Mouse (Mus musculus) stomach, embryonic 15.5 days (tissue): Measurements from ENCODE around the gene Cacng7. TPM values are rescaled to one million over a fixed set of nuclear protein-coding genes. Genes with fewer than 3 reads are reported as not detected.
"Not testable (repeated sequence)": the region's sequence is repeated elsewhere in the genome, so short reads cannot be mapped to it uniquely, and the experiment has no call there.

ENCODE experiments used
- ATAC-seq: fragments of 200-750 bp; cut with Nextera tagmentation; 2 replicates; pipeline ENCODE4 v1.8.0; 2017; ENCODE audit warnings: low read depth, moderate number of reproducible peaks, moderate TSS enrichment; ENCODE audit not compliant: insufficient read depth, low FRiP score
- H3K27ac ChIP-seq: fragments of 300-500 bp; sonication (generic); 2 replicates; pipeline ENCODE4 v1.5.1; 2015; ENCODE audit warnings: mild to moderate bottlenecking, inconsistent platforms
- H3K27me3 ChIP-seq: fragments of 300-500 bp; sonication (generic); replicated peaks from 2 replicates; pipeline ENCODE4 v1.6.1; 2015; ENCODE audit warnings: inconsistent platforms
- H3K36me3 ChIP-seq: fragments of 300-500 bp; sonication (generic); 2 replicates; pipeline ENCODE4 v1.6.1; 2015; ENCODE audit warnings: inconsistent platforms
- H3K4me1 ChIP-seq: fragments of 300-500 bp; sonication (generic); 2 replicates; pipeline ENCODE4 v1.6.1; 2015; ENCODE audit warnings: inconsistent platforms
- H3K4me2 ChIP-seq: fragments of 300-500 bp; sonication (generic); 2 replicates; pipeline ENCODE4 v1.6.1; 2015; ENCODE audit warnings: mild to moderate bottlenecking, inconsistent platforms
- H3K4me3 ChIP-seq: fragments of 300-500 bp; sonication (generic); replicated peaks from 2 replicates; pipeline ENCODE4 v1.5.1; 2015; ENCODE audit warnings: inconsistent platforms
- H3K9ac ChIP-seq: fragments of 300-500 bp; sonication (generic); 2 replicates; pipeline ENCODE4 v1.6.1; 2015; ENCODE audit warnings: inconsistent platforms
- H3K9me3 ChIP-seq: fragments of 300-500 bp; sonication (generic); 2 replicates; pipeline ENCODE4 v1.6.1; 2016; ENCODE audit warnings: inconsistent platforms
- WGBS: fragments of 180-500 bp; shearing (Covaris S2); methylation state at CpG from one replicate; pipeline ENCODE4 v1.1.7; 2015; 5-methylcytosine and 5-hydroxymethylcytosine counted together
- microRNA-seq: library from miRNA; unstranded; fragments of <30 nt; microRNA quantifications from one replicate; pipeline ENCODE4, GENCODE M21; 2016
- polyA plus RNA-seq: library from polyadenylated mRNA; unstranded; fragments of >200 nt; fragmentation: Nextera tagmentation; extraction: Ambion mirVana; gene quantifications from 2 replicates; pipeline ENCODE4 v1.2.1, GENCODE M21; 2015

Gene Cacng7
- polyA plus RNA-seq, 1 experiment from 2014 or later = 2.5 TPM

DNA sequence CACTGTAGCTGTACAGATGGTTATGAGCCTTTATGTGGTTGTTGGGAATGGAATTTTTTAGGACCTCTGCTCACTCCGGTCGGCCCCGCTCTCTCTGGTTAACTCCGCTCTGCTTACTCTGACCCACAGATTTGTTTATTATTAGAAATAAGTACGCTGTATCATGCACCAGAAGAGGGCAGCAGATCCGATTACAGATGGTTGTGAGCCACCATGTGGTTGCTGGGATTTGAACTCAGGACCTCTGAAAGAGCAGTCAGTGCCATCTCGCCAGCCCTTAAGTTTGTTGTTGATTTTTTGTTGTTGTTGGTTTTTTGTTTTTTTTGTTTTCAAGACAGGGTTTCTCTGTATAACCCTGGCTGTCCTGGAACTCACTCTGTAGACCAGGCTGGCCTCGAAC lies 65.6 kb downstream of the Cacng7 start:
- H3K4me2 ChIP-seq, H3K36me3 ChIP-seq, H3K9me3 ChIP-seq, H3K4me3 ChIP-seq, H3K27me3 ChIP-seq, ATAC-seq, H3K9ac ChIP-seq, H3K27ac ChIP-seq, H3K4me1 ChIP-seq: not testable (repeated sequence)
- WGBS = 86% methylated on average over 8 of the region's 8 CpGs

DNA sequence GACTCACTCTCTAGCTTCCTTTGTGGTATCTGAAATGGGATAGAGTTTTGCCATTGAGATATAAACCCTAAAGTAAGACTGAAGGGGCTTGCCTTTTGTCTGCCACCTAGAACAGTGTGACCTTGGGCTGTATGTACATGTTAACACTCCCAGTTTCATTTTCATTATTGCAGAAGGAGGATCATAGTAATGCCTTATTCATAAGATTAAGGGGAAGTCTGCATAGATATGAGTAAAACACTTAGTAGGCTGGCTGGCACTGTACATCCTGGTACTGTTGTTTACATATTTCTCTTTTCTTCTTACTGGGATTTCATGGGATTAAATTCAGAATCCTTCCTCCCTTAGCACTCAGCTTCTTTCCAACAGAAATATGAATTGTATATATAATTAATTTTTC lies 67.2 kb downstream of the Cacng7 start:
- Histone ChIP-seq H3K4me2 (no peak overlapping the region), H3K27ac (no peak overlapping the region), H3K4me3 (no peak overlapping the region), H3K36me3 (no peaks in the 10 kb centered on the region), H3K9ac (no peak overlapping the region), H3K4me1 (no peaks in the 10 kb centered on the region), H3K9me3 (no peaks in the 10 kb centered on the region), H3K27me3 (no peaks in the 10 kb centered on the region)
- ATAC-seq = no peak

DNA sequence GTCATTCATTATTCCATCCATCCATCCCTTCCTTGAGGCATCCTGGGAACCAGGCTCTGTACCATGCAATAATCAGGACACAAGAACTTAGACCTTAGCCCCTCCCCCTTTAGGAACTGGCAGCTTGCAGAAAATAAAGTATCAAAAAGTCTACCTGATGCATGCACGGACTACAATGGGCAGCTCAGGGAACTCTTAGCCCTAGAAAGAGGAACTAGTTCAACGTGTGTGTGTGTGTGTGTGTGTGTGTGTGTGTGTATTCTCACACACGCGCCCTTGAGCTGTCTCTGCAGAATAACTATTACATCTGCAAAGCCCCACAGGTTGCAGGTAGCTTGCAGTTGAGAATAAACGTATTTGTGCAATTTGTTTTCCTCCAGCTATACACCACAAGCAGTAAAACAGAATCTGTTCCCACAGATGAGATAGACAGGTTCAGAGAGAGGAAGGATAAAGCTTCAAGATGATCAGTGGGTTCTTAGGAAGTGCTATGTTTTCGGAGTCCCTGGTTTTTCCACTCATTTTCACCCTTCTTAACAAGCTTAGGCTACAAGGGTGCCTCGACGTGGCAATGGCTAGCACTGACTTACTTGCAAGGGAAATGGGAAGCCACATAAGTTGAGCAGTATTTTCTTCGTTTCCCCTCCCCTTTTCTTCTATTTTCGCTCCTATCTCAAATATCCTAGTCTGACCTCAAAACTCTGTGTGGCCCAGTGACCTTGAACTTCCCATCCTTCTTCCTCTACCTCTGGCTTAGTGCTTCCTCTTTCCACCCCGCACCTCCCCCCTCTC lies 77.2 kb downstream of the Cacng7 start:
- H3K4me3 ChIP-seq = no peak overlapping the region
- H3K4me2 ChIP-seq = no peak overlapping the region
- H3K4me1 ChIP-seq = peaks cover 12% of the 10 kb centered on the region; the same call in 1 of the 2 replicates
- no peak for ATAC-seq
- H3K9me3 ChIP-seq = no peaks in the 10 kb centered on the region
- 62% methylated on average over 11 of the region's 11 CpGs for WGBS
- H3K27ac ChIP-seq = no peak overlapping the region
- no peak overlapping the region for H3K9ac ChIP-seq
- H3K36me3 ChIP-seq = no peaks in the 10 kb centered on the region
- H3K27me3 ChIP-seq = peaks cover 39% of the 10 kb centered on the region

DNA sequence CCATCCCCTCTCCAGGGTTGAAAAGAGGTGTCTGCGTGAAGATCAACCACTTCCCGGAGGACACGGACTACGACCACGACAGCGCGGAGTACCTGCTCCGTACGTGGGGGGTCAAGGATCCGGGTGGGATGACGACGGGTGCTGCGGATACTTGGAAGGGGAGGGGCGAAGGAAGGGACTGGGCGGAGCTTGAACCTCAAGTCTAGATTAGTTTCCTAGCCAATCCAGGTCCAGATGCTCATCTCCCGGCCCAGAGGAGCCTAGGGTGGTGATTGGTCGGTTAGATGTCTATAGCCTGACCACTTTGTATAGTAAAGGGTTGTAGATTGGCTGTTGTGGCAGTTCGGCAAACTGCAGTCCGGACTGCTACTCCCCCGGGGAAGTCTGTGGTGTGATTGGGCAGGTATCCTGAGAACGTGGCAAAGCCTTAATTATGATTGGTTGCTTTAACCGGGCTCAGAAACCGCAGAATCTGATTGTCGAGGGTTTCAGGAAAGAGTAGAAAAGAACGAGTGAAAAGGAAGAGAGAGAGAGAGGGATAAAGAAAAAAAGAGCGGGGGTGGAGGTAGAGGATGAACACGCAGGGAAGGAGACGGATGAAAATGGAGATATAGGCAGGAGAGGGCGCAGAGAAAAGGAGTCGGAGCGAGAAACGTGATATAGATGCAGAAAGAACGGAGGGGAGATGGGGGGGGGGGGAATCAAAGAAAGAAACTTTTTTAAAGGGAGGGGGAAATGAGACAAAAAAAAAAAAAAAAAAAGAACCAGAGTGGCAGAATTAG lies 78.6 kb downstream of the Cacng7 start:
- Histone ChIP-seq H3K4me3 (peak overlapping the region; percentile 39), H3K27me3 (peaks cover 50% of the 10 kb centered on the region), H3K27ac (no peak overlapping the region), H3K9ac (no peak overlapping the region), H3K9me3 (no peaks in the 10 kb centered on the region), H3K4me1 (peaks cover 12% of the 10 kb centered on the region; the same call in 1 of the 2 replicates), H3K36me3 (no peaks in the 10 kb centered on the region), H3K4me2 (peak overlapping the region; percentile 71)
- WGBS = under 1% methylated on average over 33 of the region's 33 CpGs
- ATAC-seq = peak; percentile 82

DNA sequence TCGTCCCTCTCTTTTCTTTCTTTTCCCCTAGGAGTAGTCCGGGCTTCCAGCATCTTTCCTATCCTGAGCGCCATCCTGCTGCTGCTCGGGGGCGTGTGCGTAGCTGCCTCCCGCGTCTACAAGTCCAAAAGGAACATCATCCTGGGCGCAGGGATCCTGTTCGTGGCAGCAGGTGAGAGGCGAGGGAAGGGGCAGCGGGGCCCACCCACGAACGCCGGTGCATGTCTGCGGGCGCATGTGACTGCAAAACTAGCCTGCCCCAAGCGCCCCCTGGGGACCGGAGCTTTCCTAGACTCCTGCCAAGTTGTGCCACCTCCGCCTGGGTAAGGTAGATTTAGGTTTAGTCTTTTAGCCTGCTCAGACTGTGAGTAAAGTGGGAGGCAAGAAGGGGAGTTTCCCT lies 79.3 kb downstream of the Cacng7 start:
- WGBS = 1% methylated on average over 20 of the region's 20 CpGs

DNA sequence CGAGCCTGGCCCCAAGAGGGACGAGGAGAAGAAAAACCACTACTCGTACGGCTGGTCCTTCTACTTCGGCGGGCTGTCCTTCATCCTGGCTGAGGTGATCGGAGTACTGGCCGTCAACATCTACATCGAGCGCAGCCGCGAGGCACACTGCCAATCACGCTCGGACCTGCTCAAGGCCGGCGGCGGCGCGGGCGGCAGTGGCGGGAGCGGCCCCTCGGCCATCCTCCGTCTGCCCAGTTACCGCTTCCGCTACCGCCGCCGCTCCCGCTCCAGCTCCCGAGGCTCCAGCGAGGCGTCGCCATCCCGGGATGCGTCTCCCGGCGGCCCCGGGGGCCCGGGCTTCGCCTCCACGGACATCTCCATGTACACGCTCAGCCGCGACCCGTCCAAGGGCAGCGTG lies 82.1 kb downstream of the Cacng7 start:
- H3K9me3 ChIP-seq = no peaks in the 10 kb centered on the region
- H3K4me2 ChIP-seq = peak overlapping the region; percentile 99
- no peaks in the 10 kb centered on the region for H3K36me3 ChIP-seq
- H3K4me3 ChIP-seq = peak overlapping the region; percentile 55
- no peak overlapping the region for H3K27ac ChIP-seq
- WGBS = 2% methylated on average over 47 of the region's 47 CpGs
- peaks cover 12% of the 10 kb centered on the region; the same call in 1 of the 2 replicates for H3K4me1 ChIP-seq
- H3K9ac ChIP-seq = no peak overlapping the region; the same call in 1 of the 2 replicates
- H3K27me3 ChIP-seq = peaks cover 64% of the 10 kb centered on the region
- ATAC-seq = no peak

More for the DNA sequence above, 79.3 kb downstream of the Cacng7 start:
- H3K4me2 ChIP-seq = peak overlapping the region; percentile 71
- H3K36me3 ChIP-seq = no peaks in the 10 kb centered on the region
- ATAC-seq = no peak
- peak overlapping the region; percentile 39 for H3K4me3 ChIP-seq
- H3K9me3 ChIP-seq = no peaks in the 10 kb centered on the region
- peaks cover 56% of the 10 kb centered on the region for H3K27me3 ChIP-seq
- H3K27ac ChIP-seq = no peak overlapping the region
- H3K4me1 ChIP-seq = peaks cover 12% of the 10 kb centered on the region; the same call in 1 of the 2 replicates
- no peak overlapping the region for H3K9ac ChIP-seq

DNA sequence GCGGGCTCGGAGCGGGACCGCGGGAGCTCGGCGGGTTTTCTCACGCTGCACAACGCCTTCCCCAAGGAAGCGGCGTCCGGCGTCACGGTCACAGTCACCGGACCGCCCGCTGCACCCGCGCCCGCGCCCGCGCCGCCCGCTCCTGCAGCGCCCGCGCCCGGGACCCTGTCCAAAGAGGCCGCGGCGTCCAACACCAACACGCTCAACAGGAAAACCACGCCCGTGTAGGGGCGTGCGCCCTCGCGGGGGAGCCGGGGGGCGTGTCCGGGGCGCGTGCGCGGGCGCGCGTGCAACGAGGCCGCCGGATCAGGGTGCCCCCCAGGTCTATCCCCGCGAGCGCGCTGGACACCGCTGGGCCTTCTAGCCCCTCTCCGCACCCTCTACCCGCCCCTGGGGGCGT lies 82.6 kb downstream of the Cacng7 start:
- peaks cover 12% of the 10 kb centered on the region; the same call in 1 of the 2 replicates for H3K4me1 ChIP-seq
- H3K4me2 ChIP-seq = peak overlapping the region; percentile 99
- H3K27ac ChIP-seq = no peak overlapping the region
- under 1% methylated on average over 34 of the region's 60 CpGs for whole genome bisulfite sequencing
- no peaks in the 10 kb centered on the region for H3K9me3 ChIP-seq
- peak overlapping the region; percentile 29 for H3K9ac ChIP-seq
- ATAC-seq = no peak
- H3K27me3 ChIP-seq = peaks cover 60% of the 10 kb centered on the region
- peak overlapping the region; percentile 55 for H3K4me3 ChIP-seq
- no peaks in the 10 kb centered on the region for H3K36me3 ChIP-seq

Small RNA genes within 50 kb of the gene (microRNA-seq; reads per million reads assigned to microRNA genes)
- 5.4 reads per million, percentile 19 among the genes with 10 or more reads in this experiment for gene Gm23450

Other genes with a start within 250 kb of the Cacng7 start
- gene AU018091, start 163.8 kb upstream of the Cacng7 start, polyA plus RNA-seq = 0.10 TPM in 1 of 2 replicates, not detected in the other
- gene Nlrp12, start 83.2 kb upstream of the Cacng7 start, polyA plus RNA-seq = 0.08 TPM in 1 of 2 replicates, not detected in the other
- gene Myadm, start 43.9 kb upstream of the Cacng7 start, polyA plus RNA-seq = 140 and 141 TPM in 2 replicates
- 0.40 and 0.49 TPM in 2 replicates for gene Prkcg, start 43.8 kb upstream of the Cacng7 start, polyA plus RNA-seq
- 1.5 and 1.9 TPM in 2 replicates for gene Cacng8, start 57.7 kb downstream of the Cacng7 start, polyA plus RNA-seq
- gene Cacng6, start 91.2 kb downstream of the Cacng7 start, polyA plus RNA-seq = 0.36 and 0.43 TPM in 2 replicates
- 0.41 and 0.48 TPM in 2 replicates for gene Tarm1, start 169.7 kb downstream of the Cacng7 start, polyA plus RNA-seq